Mouse (Mus musculus) ES-Bruce4 (cell line): ENCODE results near the gene Rfk.

Experiments
- CTCF ChIP-seq: IDR thresholded peaks from one replicate; pipeline ENCODE4 v1.8.1; 2011; ENCODE audit warnings: low read depth, low read length
- EP300 ChIP-seq: IDR thresholded peaks from 2 replicates; pipeline ENCODE4 v1.6.1; 2011; ENCODE audit warnings: low read depth, low read length; ENCODE audit not compliant: insufficient read depth
- POLR2A ChIP-seq: IDR thresholded peaks from one replicate; pipeline ENCODE4 v1.8.1; 2011; ENCODE audit warnings: low read length; ENCODE audit not compliant: insufficient read depth

- TF ChIP-seq POLR2A (no peak), CTCF (no peak), EP300 (no peak)
Observed at GRCm38 (mm10) chr19:17392866-17393265, 977 bp upstream of the Rfk start.
